Mouse (Mus musculus): ENCODE results near the gene S1pr4.

S1pr4 gene

GRCm38 (mm10) chr10:81519227-81519977, 19.5 kb upstream of the S1pr4 start:
- no peak for DNase-seq (ENCODE audit: low spot score)

- peak; percentile 86 for DNase-seq (ENCODE audit: low spot score)
Observed at GRCm38 (mm10) chr10:81518546-81518945, 18.6 kb upstream of the S1pr4 start.

- DNase-seq (ENCODE audit: low spot score): no peak
Observed at GRCm38 (mm10) chr10:81517227-81517626, 17.3 kb upstream of the S1pr4 start.

- no peak for DNase-seq (ENCODE audit: low spot score)
Observed at GRCm38 (mm10) chr10:81513798-81514197, 13.9 kb upstream of the S1pr4 start.

GRCm38 (mm10) chr10:81510246-81510810, 10.4 kb upstream of the S1pr4 start:
- DNase-seq (ENCODE audit: low spot score): no peak

GRCm38 (mm10) chr10:81507691-81508489, 8.0 kb upstream of the S1pr4 start:
- no peak for DNase-seq (ENCODE audit: low spot score)

- DNase-seq (ENCODE audit: low spot score): no peak
Observed at GRCm38 (mm10) chr10:81507095-81507494, 7.2 kb upstream of the S1pr4 start.

GRCm38 (mm10) chr10:81505016-81505664, 5.2 kb upstream of the S1pr4 start:
- DNase-seq (ENCODE audit: low spot score): no peak

- peak; percentile 96 for DNase-seq (ENCODE audit: low spot score)
Observed at GRCm38 (mm10) chr10:81502658-81503057, 2.7 kb upstream of the S1pr4 start.

- no peak for DNase-seq (ENCODE audit: low spot score)
Observed at GRCm38 (mm10) chr10:81501863-81502262, 1.9 kb upstream of the S1pr4 start.

GRCm38 (mm10) chr10:81499250-81499901, 556 bp downstream of the S1pr4 start:
- no peak for DNase-seq (ENCODE audit: low spot score)

GRCm38 (mm10) chr10:81498316-81499249, 1.3 kb downstream of the S1pr4 start:
- DNase-seq (ENCODE audit: low spot score): no peak

GRCm38 (mm10) chr10:81497401-81498270, 2.3 kb downstream of the S1pr4 start:
- DNase-seq (ENCODE audit: low spot score): no peak

GRCm38 (mm10) chr10:81496969-81497368, 3.0 kb downstream of the S1pr4 start:
- DNase-seq (ENCODE audit: low spot score): no peak

GRCm38 (mm10) chr10:81496264-81496901, 3.5 kb downstream of the S1pr4 start, which contains the start of gene Ncln:
Ncln (minus strand) TSS chr10:81496392.
- peak; percentile 98 for DNase-seq (ENCODE audit: low spot score)

- no peak for DNase-seq (ENCODE audit: low spot score)
Observed at GRCm38 (mm10) chr10:81495616-81496263, 4.2 kb downstream of the S1pr4 start.

GRCm38 (mm10) chr10:81495151-81495550, 4.8 kb downstream of the S1pr4 start:
- DNase-seq (ENCODE audit: low spot score): no peak

GRCm38 (mm10) chr10:81494260-81495041, 5.5 kb downstream of the S1pr4 start:
- DNase-seq (ENCODE audit: low spot score): no peak
